Mouse (Mus musculus): ENCODE data around the gene Olfr1181.
"Not testable (repeated sequence)": the region's sequence is repeated elsewhere in the genome, so short reads cannot be mapped to it uniquely, and the experiment has no call there.

Olfr1181 gene

DNA sequence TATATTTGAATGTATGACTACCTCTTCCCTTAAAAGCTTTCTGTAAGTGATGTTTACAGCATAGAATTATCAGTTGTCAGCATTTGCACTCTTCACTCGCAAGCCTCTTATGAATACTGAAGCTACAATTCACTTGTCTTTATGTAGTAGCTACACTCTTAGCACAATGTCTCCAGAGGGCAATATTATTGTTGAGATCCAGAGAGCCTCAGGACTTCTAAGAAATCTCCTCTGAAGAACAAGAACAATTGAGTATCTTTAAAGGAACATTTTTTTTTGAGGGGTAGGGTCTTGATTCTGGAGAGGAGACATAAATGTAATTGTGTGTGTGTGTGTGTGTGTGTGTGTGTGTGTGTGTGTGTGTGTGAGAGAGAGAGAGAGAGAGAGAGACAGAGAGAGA lies at the start of gene Olfr1181:
TSS of gene Olfr1181 (minus strand) at position 101 of the 400 bp plus-strand sequence.
- DNase-seq (ENCODE audit: low read depth, low spot score), result no peak

DNA sequence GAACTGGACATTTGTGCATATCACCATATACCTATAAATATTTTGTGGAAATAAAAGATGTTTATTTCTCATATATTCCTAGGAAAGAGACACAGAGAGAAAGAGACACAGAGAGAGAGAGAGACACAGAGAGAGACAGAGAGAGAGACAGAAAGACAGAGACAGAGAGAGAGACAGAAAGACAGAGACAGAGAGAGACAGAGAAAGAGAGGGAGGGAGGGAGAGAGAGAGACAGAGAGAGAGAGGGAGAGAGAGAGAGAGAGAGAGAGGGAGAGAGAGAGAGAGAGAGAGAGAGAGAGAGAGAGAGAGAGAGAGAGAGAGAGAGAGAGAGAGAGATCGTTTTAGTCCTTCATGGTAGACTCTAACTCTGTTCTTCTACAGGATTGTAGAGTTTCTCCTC lies 28.6 kb upstream of the Olfr1181 start, which contains the start of gene Olfr1183:
TSS of gene Olfr1183 (plus strand) at position 301 of the 400 bp plus-strand sequence.
- DNase-seq (ENCODE audit: low read depth, low spot score), result not testable (repeated sequence)

DNA sequence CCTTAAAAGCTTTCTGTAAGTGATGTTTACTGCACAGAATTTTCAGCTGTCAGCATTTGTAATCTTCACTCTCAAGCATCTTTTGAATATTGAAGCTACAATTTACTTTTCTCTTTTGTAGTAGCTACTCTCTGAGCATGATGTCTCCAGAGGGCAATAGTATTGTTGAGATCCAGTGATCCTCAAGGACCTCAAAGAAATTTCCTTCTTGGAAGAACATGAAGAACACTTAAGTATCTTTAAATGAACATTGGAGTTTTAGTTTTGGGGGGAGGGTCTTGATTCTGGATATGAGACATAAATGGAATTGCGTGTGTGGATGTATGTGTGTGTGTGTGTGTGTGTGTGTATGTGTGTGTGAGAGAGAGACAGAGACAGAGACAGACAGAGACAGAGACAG lies 23.1 kb upstream of the Olfr1181 start, which contains the start of gene Gm13757:
TSS of gene Gm13757 (minus strand) at position 101 of the 400 bp plus-strand sequence.
- DNase-seq (ENCODE audit: low read depth, low spot score), result no peak

DNA sequence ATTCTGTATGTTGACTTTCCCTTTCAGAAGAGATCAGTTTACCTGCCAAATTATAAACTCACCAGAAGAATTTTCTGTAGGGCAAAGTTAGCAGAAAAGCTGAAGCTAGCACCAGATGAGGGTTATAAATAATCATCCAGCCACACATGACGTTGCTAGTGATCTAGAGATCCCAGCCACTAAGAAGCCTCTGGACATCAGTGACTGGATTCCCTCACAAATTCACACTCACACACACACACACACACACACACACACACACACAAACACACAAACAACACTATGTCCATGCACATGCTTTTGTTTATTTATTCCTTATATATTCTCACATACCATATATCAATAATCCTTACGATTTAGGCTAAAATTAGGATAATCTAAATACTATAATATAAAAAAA lies 6.9 kb downstream of the Olfr1181 start, which contains the start of gene Olfr1180:
TSS of gene Olfr1180 (minus strand) at position 101 of the 400 bp plus-strand sequence.
- no peak for DNase-seq (ENCODE audit: low read depth, low spot score)

DNA sequence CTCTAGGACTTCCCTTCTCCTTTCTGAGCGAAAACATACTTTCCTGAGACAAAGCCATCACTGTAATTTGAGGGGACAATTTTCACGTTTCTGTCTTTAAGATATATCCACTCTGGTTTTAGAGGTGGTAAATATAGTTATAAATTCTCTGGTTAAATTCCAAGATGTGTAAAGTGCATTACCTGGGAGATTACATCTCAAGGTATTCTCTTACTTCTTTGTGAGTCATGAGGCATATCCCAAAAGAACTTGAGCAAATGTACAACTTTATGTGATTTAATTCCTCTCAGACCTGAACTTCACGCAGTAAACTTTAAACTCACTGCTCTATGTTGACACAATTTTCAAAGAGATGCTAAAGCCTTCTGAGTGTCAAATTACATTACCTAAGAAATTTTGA lies 19.6 kb downstream of the Olfr1181 start, which contains the start of gene Olfr1179:
TSS of gene Olfr1179 (minus strand) at position 101 of the 400 bp plus-strand sequence.
- no peak for DNase-seq (ENCODE audit: low read depth, low spot score)

DNA sequence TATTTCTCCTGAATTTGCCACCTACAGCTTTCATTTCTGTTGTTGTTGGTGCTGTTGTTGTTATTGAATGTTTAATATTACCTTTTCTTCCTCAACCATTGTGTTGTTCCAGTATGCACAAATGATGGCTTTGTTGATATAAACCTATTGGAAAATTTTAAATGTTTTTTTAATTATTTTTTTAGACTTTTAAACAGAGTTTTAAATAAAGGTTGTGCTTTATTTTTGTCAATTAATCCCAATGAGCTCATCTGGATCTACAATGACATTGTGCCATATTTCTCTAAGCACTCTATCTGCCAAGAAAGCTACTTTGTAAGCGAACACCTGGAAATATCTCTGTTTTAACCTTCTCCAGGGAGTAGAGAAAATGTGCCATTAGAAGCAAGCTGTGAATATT lies 39.2 kb downstream of the Olfr1181 start, which contains the start of gene Olfr1178:
TSS of gene Olfr1178 (plus strand) at position 301 of the 400 bp plus-strand sequence.
- DNase-seq (ENCODE audit: low read depth, low spot score), result no peak

Data from skeletal muscle tissue, adult 2 months (tissue).